Mouse (Mus musculus): Measurements from ENCODE around the gene Robo3. TPM values are rescaled to one million over a fixed set of nuclear protein-coding genes. Genes with fewer than 3 reads are reported as not detected.

Robo3 gene
- polyA plus RNA-seq (2015; fragmentation: Nextera tagmentation; extraction: Ambion mirVana) = 0.11 and 0.14 TPM in 2 replicates

DNA sequence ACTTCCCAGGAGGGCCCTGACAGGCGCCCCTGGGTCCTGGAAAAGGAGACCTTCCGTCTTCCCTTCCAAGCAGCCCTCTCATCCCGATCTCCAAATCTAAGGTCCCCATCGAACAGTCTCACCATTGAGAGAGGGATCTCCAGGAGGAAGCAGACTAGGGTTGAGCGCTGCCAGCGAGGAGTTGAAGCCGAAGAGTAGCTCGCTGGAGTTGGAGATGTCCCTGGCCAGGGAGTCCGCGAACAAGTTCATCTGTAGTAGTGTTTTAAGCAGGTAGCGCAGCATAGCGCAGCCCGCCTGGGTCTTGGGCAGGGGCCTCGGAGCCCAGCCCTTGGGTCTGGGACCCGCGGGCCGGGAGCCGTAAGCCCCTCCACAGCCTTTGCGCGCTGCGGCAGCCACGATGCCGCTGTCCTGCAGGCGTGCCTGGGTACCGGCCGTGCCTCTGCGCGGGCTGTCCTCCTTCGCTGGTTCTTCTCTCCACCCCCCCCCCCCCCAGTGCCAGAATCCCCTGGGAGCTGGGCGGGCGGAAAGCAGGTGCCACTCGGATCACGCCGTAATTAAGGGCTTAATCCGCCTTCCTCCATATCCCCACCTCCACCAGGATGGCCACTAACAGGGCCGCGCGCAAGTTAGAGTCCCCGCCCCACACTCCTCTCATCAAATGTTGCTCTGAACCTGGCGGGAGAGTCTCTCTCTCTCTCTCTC lies at the start of gene Robo3:
Gene Robo3, minus strand, starts transcription at position 527 of the 702 bp plus-strand sequence.
- Histone ChIP-seq H3K4me2 (ENCODE audit: low read depth, low read length) (no peak within 1 kb of the TSS), H3K4me1 (ENCODE audit: control insufficient read depth, low read depth, low read length) (no peaks in the 10 kb centered on the region; the same call in 1 of the 2 replicates), H3K9ac (ENCODE audit: low read depth, low read length) (no peak within 1 kb of the TSS), H3K27ac (ENCODE audit: low read length) (no peak within 1 kb of the TSS), H3K27me3 (ENCODE audit: control insufficient read depth, insufficient read depth, low read depth, low read length) (peaks cover 72% of the 10 kb centered on the region), H3K36me3 (ENCODE audit: control insufficient read depth, insufficient read depth) (no peaks in the 10 kb centered on the region), H3K9me3 (replicated peaks; ENCODE audit: control insufficient read depth, low read length) (no peaks in the 10 kb centered on the region), H3K4me3 (ENCODE audit: low read depth, low read length) (no peak within 1 kb of the TSS)
- WGBS (ENCODE audit: insufficient replicate concordance) = under 1% methylated on average over 40 of the region's 40 CpGs
- no peak for ATAC-seq (ENCODE audit: low read depth)

DNA sequence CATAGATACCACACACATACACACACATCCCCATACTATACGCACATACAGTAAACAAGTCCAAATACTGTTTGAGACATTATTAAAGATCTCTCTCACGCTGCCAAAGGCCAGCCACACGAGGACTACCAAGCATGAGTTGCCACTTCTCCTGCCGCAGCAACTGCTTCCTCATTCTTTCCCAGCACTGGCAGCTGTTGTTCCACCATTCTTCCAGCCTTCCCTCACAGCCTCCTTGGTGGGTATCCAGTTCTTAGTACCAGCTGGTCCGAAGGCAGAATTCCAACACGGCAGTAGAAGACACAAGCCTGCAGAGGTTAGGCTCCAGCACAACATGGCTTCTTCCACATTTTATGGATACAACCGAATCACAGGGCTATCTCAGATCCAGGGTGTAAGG lies 41.9 kb upstream of the Robo3 start:
- no peak overlapping the region for H3K4me2 ChIP-seq (ENCODE audit: low read depth, low read length)
- ATAC-seq (ENCODE audit: low read depth) = no peak
- no peak overlapping the region for H3K4me3 ChIP-seq (ENCODE audit: low read depth, low read length)
- WGBS (ENCODE audit: insufficient replicate concordance) = 56% methylated on average over 7 of the region's 7 CpGs
- no peaks in the 10 kb centered on the region for H3K27me3 ChIP-seq (ENCODE audit: control insufficient read depth, insufficient read depth, low read depth, low read length)
- no peaks in the 10 kb centered on the region for H3K36me3 ChIP-seq (ENCODE audit: control insufficient read depth, insufficient read depth)
- no peak overlapping the region for H3K27ac ChIP-seq (ENCODE audit: low read length)
- H3K4me1 ChIP-seq (ENCODE audit: control insufficient read depth, low read depth, low read length) = no peaks in the 10 kb centered on the region
- H3K9me3 ChIP-seq (replicated peaks; ENCODE audit: control insufficient read depth, low read length) = no peaks in the 10 kb centered on the region
- H3K9ac ChIP-seq (ENCODE audit: low read depth, low read length) = no peak overlapping the region

DNA sequence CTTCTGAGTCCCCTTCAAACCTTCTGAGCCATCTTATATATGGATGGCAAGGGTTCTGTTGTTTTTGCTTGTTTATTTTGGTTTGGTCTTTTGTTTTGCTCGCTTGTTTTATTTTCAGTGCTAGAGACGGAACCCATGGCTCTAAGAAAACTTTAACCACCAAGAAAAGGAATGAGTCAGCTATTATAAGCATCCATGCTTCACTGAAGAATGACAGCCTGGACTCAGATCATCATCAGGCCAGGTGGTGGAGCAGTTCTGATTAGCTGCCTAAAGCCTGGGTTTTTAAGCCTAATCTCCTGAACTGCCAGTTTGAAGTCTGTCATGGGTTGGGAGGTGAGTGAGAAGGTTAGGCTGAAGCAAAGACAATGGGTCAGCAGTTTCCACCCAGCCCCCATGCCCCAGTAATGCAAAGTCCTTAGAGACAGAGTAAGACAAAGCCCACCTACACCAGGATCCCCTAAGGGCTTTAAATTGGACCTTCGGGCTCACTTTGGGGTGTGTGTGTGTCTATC lies 40.6 kb upstream of the Robo3 start:
- no peak overlapping the region for H3K4me2 ChIP-seq (ENCODE audit: low read depth, low read length)
- H3K9me3 ChIP-seq (replicated peaks; ENCODE audit: control insufficient read depth, low read length) = no peaks in the 10 kb centered on the region
- no peaks in the 10 kb centered on the region for H3K36me3 ChIP-seq (ENCODE audit: control insufficient read depth, insufficient read depth)
- no peak overlapping the region for H3K27ac ChIP-seq (ENCODE audit: low read length)
- H3K4me1 ChIP-seq (ENCODE audit: control insufficient read depth, low read depth, low read length) = no peaks in the 10 kb centered on the region
- no peak overlapping the region for H3K4me3 ChIP-seq (ENCODE audit: low read depth, low read length)
- WGBS (ENCODE audit: insufficient replicate concordance) = 53% methylated on average over 3 of the region's 3 CpGs
- no peaks in the 10 kb centered on the region for H3K27me3 ChIP-seq (ENCODE audit: control insufficient read depth, insufficient read depth, low read depth, low read length)
- no peak overlapping the region for H3K9ac ChIP-seq (ENCODE audit: low read depth, low read length)
- ATAC-seq (ENCODE audit: low read depth) = no peak

DNA sequence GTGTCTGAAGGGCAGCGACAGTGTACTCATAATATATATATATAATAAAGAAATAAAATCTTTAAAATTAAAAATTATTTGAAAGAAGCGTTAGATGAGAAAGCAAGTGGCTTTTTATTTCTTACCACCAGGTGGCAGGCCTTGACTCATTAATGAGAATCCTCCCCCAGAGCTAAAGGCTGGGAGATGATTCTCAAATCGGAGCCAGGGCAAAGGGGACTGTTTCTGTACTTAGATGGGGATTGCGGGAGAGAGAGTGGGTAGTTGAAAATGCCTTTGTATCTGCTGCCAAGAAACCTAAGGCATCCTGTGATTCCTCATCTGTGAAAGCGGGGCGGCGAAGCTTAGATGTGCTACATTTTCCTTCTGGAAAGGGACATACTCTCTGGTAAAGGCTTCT lies 29.7 kb upstream of the Robo3 start:
- Histone ChIP-seq H3K27ac (ENCODE audit: low read length) (no peak overlapping the region), H3K4me1 (ENCODE audit: control insufficient read depth, low read depth, low read length) (peaks cover 4% of the 10 kb centered on the region; the same call in 1 of the 2 replicates), H3K27me3 (ENCODE audit: control insufficient read depth, insufficient read depth, low read depth, low read length) (peaks cover 55% of the 10 kb centered on the region), H3K4me2 (ENCODE audit: low read depth, low read length) (no peak overlapping the region), H3K36me3 (ENCODE audit: control insufficient read depth, insufficient read depth) (no peaks in the 10 kb centered on the region), H3K4me3 (ENCODE audit: low read depth, low read length) (no peak overlapping the region), H3K9me3 (replicated peaks; ENCODE audit: control insufficient read depth, low read length) (no peaks in the 10 kb centered on the region), H3K9ac (ENCODE audit: low read depth, low read length) (no peak overlapping the region)
- 17% methylated on average over 7 of the region's 7 CpGs for WGBS (ENCODE audit: insufficient replicate concordance)
- no peak for ATAC-seq (ENCODE audit: low read depth)

DNA sequence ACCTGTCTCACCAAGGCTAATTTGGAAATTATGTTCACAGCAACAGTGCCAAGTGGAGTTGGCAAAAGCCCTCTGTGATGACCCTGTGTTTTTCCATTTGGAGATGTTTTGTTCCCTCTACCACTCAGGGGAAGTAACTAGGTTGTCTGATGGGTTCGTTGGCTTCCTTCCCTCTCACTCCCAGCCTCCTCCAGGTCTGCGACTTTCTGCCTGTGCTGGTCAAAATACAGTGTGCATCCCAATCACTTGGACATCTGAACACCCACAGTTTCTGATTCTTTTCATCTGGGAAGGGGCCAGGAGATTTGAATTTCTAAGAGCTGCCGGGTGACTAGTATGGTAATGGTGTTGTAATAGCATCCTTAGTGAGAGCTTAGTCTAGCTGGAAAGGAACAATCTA lies 28.5 kb upstream of the Robo3 start:
- Histone ChIP-seq H3K9ac (ENCODE audit: low read depth, low read length) (no peak overlapping the region), H3K4me2 (ENCODE audit: low read depth, low read length) (no peak overlapping the region), H3K9me3 (replicated peaks; ENCODE audit: control insufficient read depth, low read length) (no peaks in the 10 kb centered on the region), H3K27ac (ENCODE audit: low read length) (no peak overlapping the region), H3K27me3 (ENCODE audit: control insufficient read depth, insufficient read depth, low read depth, low read length) (peaks cover 67% of the 10 kb centered on the region), H3K36me3 (ENCODE audit: control insufficient read depth, insufficient read depth) (no peaks in the 10 kb centered on the region), H3K4me1 (ENCODE audit: control insufficient read depth, low read depth, low read length) (peaks cover 4% of the 10 kb centered on the region; the same call in 1 of the 2 replicates), H3K4me3 (ENCODE audit: low read depth, low read length) (no peak overlapping the region)
- ATAC-seq (ENCODE audit: low read depth) = no peak
- 12% methylated on average over 3 of the region's 3 CpGs for WGBS (ENCODE audit: insufficient replicate concordance)

DNA sequence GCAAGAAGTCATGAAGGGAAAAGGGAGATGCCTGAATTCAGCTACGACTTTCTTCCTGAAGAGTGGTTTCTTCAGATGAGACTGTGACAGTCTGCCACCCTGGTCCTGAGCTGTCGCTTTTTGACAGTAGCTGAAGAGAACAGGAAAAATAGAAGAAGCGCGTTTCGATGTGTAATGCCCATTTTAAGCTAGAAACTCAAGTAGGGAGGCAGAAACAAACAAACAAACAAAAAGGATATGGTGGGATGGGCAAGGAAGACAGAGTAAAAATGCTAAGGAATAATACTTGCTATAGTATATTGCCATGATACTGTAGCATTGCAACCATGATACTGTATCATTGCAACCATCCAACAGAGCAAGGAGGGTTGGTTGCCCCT lies 27.9 kb upstream of the Robo3 start:
- no peaks in the 10 kb centered on the region for H3K9me3 ChIP-seq (replicated peaks; ENCODE audit: control insufficient read depth, low read length)
- H3K4me1 ChIP-seq (ENCODE audit: control insufficient read depth, low read depth, low read length) = peaks cover 4% of the 10 kb centered on the region; the same call in 1 of the 2 replicates
- H3K27me3 ChIP-seq (ENCODE audit: control insufficient read depth, insufficient read depth, low read depth, low read length) = peaks cover 73% of the 10 kb centered on the region
- no peak for ATAC-seq (ENCODE audit: low read depth)
- H3K27ac ChIP-seq (ENCODE audit: low read length) = no peak overlapping the region
- H3K36me3 ChIP-seq (ENCODE audit: control insufficient read depth, insufficient read depth) = no peaks in the 10 kb centered on the region
- H3K4me2 ChIP-seq (ENCODE audit: low read depth, low read length) = no peak overlapping the region
- no peak overlapping the region for H3K9ac ChIP-seq (ENCODE audit: low read depth, low read length)
- no peak overlapping the region for H3K4me3 ChIP-seq (ENCODE audit: low read depth, low read length)
- WGBS (ENCODE audit: insufficient replicate concordance) = 6% methylated on average over 5 of the region's 5 CpGs

DNA sequence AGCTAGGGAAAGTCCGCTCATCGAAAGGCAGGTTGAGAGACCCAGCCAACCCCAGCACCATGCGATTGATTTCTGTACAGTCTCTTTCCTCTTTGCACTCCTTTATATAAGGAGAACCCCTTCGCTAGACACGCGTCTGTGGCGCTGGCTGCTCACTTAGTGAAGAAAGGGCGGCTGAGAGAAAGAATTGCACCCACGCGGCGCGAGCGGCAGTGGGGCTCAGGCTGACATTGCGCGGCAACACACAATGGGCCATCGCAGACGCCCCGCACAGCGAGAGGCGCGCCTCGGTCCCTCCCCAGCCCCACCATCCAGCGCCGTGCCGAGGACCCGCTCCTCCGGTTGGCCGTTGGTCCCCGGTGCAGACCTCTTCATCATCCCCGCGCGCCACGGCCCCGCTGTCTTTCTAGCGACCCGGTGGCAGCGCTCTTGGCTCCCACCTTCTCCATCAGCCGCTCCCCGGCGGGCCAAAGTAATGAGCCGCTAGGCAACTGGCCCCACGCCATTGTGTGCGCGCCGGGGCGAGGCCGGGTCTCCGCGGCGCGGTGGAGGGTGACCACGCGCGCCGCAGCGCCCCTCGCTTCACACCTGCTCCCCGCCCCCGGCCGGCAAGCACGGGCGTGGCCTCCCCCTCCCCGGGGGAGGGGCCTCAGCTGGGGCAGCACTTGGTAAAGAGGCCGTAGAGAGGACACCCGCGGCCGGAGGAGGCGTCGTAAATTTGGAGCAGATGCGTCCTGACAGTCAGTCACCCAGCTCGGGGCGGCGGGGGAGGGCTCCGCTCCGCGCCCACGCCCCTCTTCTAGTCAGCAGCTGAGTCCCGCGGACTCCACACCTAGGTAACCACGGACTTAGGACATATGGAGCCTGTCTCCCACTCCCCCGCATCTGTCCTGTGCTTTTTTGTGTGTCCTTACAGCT lies 27.3 kb upstream of the Robo3 start:
- Histone ChIP-seq H3K36me3 (ENCODE audit: control insufficient read depth, insufficient read depth) (no peaks in the 10 kb centered on the region), H3K9ac (ENCODE audit: low read depth, low read length) (no peak overlapping the region), H3K4me3 (ENCODE audit: low read depth, low read length) (peak overlapping the region; percentile 37), H3K27ac (ENCODE audit: low read length) (no peak overlapping the region), H3K4me1 (ENCODE audit: control insufficient read depth, low read depth, low read length) (peaks cover 4% of the 10 kb centered on the region; the same call in 1 of the 2 replicates), H3K27me3 (ENCODE audit: control insufficient read depth, insufficient read depth, low read depth, low read length) (peaks cover 79% of the 10 kb centered on the region), H3K4me2 (ENCODE audit: low read depth, low read length) (peak overlapping the region; percentile 42), H3K9me3 (replicated peaks; ENCODE audit: control insufficient read depth, low read length) (no peaks in the 10 kb centered on the region)
- ATAC-seq (ENCODE audit: low read depth) = no peak
- WGBS (ENCODE audit: insufficient replicate concordance) = under 1% methylated on average over 76 of the region's 81 CpGs

DNA sequence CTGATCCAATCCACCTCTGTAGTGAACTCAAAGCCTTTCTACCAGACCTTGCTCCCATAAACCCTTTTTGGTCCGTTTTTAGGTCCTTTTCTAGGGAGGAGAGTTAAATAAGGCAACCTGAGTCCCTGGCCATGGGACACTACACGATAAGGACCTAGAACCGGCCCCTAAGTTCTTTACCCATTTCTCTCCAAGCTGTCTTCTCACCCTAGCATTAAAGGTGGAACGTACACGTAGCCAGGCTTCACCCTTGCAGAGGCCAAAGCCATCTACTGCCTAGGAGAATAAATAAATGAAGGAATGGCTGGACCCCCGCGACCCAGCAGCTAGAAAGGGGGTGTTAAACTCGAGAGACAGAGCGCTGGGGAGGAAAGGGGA lies 26.6 kb upstream of the Robo3 start:
- H3K27me3 ChIP-seq (ENCODE audit: control insufficient read depth, insufficient read depth, low read depth, low read length) = peaks cover 86% of the 10 kb centered on the region
- H3K27ac ChIP-seq (ENCODE audit: low read length) = no peak overlapping the region
- no peak overlapping the region for H3K9ac ChIP-seq (ENCODE audit: low read depth, low read length)
- H3K4me2 ChIP-seq (ENCODE audit: low read depth, low read length) = no peak overlapping the region
- no peak for ATAC-seq (ENCODE audit: low read depth)
- WGBS (ENCODE audit: insufficient replicate concordance) = under 1% methylated on average over 9 of the region's 9 CpGs
- H3K4me3 ChIP-seq (ENCODE audit: low read depth, low read length) = no peak overlapping the region
- H3K4me1 ChIP-seq (ENCODE audit: control insufficient read depth, low read depth, low read length) = peaks cover 4% of the 10 kb centered on the region; the same call in 1 of the 2 replicates
- no peaks in the 10 kb centered on the region for H3K9me3 ChIP-seq (replicated peaks; ENCODE audit: control insufficient read depth, low read length)
- no peaks in the 10 kb centered on the region for H3K36me3 ChIP-seq (ENCODE audit: control insufficient read depth, insufficient read depth)

All from liver, embryonic 16.5 days (tissue).